Mouse (Mus musculus): Measurements from ENCODE around the gene Zfp518a. TPM values are rescaled to one million over a fixed set of nuclear protein-coding genes. Genes with fewer than 3 reads are reported as not detected.
A peak's percentile ranks its signal among the peaks of the same experiment; 100 is the strongest.

Zfp518a gene
- polyA plus RNA-seq, 1 experiment from 2014 or later = 10.3 TPM

DNA sequence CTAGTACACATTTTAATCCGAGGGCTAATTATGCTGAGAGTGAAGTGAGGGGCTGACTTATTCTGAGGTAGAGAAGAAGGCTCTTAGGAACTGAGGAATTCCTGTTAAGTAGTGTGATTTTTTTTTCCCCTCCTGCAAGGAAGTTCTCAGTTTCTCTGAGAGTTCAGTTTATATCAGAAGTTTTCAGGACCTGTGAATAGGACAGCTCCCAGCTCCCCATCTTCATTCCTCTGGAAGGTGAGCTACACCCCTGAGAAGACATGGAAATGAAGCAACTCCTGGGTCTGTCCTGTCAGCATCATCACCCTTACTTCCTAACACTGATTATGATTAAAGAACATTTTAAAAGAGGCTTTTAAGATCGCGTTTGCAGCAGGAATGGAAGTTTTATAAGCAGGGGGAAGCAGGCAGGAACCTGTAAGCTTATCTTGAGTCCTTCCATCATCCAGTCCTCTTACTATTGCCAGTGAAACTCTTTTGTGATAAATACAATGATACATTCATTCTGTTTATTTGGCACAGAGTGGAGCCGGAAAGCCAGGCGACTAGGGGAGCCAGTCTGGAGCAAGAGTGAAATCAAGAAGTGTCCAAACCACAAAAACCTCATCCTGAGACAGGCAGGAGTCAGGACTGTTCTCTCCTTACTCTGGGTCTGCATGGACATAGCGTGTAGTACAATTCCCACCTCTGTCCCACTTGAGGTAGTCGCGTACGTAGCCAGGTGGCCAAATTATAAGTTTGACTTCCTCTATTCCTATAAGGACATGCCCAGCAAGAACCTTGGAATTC, 37.3 kb downstream of the Zfp518a start:
- 64% methylated on average over 9 of the region's 9 CpGs for WGBS
- H3K27me3 ChIP-seq = no peaks in the 10 kb centered on the region
- H3K4me1 ChIP-seq = no peaks in the 10 kb centered on the region
- H3K4me2 ChIP-seq (replicated peaks) = no peak overlapping the region
- no peak overlapping the region for H3K27ac ChIP-seq (replicated peaks)
- H3K9ac ChIP-seq = no peak overlapping the region
- ATAC-seq (ENCODE audit: insufficient number of reproducible peaks, low FRiP score, low TSS enrichment, low read depth) = no peak
- no peaks in the 10 kb centered on the region for H3K9me3 ChIP-seq (replicated peaks)
- no peaks in the 10 kb centered on the region for H3K36me3 ChIP-seq
- H3K4me3 ChIP-seq (replicated peaks) = no peak overlapping the region

DNA sequence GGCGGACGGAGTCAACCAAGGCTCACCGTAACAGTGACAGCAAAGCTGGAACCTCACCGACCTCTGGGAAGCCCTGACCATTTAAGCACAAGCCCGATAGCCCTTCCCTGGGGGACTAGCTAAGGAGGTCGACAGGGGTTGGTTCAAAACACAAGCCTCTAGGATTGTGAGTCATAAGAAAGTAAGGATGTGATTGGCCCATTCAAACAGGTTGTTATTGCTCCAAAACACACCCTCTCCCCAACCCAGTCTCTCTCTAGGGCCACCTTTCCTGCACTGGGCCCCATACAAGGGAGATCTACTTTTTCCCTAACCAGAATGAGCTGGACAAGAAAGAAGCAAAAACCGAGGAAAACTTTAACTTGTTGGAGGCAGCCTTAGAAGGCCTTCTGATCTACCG, 40.9 kb downstream of the Zfp518a start:
- no peak overlapping the region for H3K4me2 ChIP-seq (replicated peaks)
- no peak overlapping the region for H3K4me3 ChIP-seq (replicated peaks)
- 42% methylated on average over 8 of the region's 8 CpGs for WGBS
- no peaks in the 10 kb centered on the region for H3K27me3 ChIP-seq
- no peaks in the 10 kb centered on the region for H3K9me3 ChIP-seq (replicated peaks)
- ATAC-seq (ENCODE audit: insufficient number of reproducible peaks, low FRiP score, low TSS enrichment, low read depth) = no peak
- H3K4me1 ChIP-seq = no peaks in the 10 kb centered on the region
- H3K9ac ChIP-seq = no peak overlapping the region
- H3K36me3 ChIP-seq = no peaks in the 10 kb centered on the region
- no peak overlapping the region for H3K27ac ChIP-seq (replicated peaks)

DNA sequence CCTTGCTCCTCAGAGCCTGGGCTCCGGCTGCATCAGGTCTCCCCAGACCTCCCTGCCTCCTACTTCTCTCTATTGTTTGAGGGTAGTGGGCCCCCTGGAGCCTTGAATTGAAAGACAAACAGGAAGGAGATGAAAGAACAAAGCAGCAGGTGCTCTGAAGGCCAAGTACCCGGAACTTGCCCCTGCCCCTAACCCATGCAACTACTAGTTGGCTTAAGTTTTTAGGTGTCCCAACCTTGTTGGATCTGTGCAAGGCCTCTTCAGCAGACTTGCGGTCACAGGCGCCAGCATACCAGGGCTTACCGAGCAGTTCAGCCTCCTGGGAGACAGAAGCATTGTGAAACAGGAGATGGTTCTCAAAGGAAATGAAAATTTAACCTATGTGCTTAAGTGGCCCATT, 41.5 kb downstream of the Zfp518a start:
- H3K27me3 ChIP-seq = no peaks in the 10 kb centered on the region
- H3K9me3 ChIP-seq (replicated peaks) = no peaks in the 10 kb centered on the region
- WGBS = 36% methylated on average over 5 of the region's 5 CpGs
- H3K36me3 ChIP-seq = no peaks in the 10 kb centered on the region
- no peak overlapping the region for H3K4me3 ChIP-seq (replicated peaks)
- H3K4me2 ChIP-seq (replicated peaks) = no peak overlapping the region
- no peak for ATAC-seq (ENCODE audit: insufficient number of reproducible peaks, low FRiP score, low TSS enrichment, low read depth)
- H3K4me1 ChIP-seq = no peaks in the 10 kb centered on the region
- no peak overlapping the region for H3K9ac ChIP-seq
- no peak overlapping the region for H3K27ac ChIP-seq (replicated peaks)

DNA sequence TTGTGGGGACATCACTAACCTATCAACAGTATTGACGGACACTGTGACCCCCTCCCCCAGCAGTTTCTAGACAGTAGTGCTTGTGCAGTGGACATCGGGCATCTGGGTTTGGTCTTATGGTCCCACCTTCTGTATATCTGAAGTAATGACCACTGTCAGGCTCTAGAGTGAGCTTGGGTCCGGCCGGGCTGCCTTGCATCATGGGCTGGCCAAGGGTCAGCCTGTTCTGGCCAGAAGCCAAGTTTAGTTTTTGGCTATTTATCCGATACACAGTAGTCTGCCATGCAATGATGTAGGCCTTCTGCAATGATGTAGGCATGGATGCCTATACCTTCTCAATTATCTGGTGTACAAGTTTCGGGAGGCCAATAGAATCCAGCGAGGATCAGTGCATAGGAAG, 49.0 kb downstream of the Zfp518a start:
- Histone ChIP-seq H3K36me3 (no peaks in the 10 kb centered on the region), H3K4me1 (no peaks in the 10 kb centered on the region), H3K27me3 (no peaks in the 10 kb centered on the region), H3K4me3 (replicated peaks) (no peak overlapping the region), H3K9me3 (replicated peaks) (no peaks in the 10 kb centered on the region), H3K4me2 (replicated peaks) (no peak overlapping the region), H3K27ac (replicated peaks) (no peak overlapping the region), H3K9ac (no peak overlapping the region)
- WGBS = 87% methylated on average over 7 of the region's 7 CpGs
- no peak for ATAC-seq (ENCODE audit: insufficient number of reproducible peaks, low FRiP score, low TSS enrichment, low read depth)

DNA sequence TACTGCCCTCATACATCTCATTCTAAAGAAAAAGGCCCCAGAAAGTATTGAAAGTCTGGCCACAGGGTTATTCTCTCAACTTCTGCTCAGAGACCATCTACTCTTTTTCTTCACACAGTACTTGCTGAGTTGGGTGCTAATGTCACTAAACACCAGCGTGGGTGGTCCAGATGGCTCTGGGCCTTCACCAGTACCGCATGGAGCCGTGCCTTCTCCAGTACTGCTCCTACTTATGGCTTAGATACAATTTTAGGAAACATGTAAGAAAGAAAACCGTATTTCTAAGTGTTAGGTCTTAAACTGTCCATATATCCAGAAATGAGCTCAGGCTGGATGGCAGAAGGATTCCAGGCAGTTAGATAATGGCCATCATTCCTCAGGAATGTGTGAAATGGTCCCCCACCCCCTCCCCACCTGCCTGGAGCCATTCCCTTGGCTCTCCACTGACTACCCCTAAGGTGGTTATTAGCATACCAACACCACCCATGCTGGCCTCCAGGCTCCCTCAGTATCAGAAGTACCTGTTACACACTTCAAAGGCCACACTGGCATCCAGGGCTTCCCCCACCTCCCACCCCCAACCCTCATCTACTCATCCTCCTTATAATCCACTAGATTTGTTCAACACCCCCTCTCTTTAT, 52.6 kb downstream of the Zfp518a start:
- H3K4me2 ChIP-seq (replicated peaks) = no peak overlapping the region

DNA sequence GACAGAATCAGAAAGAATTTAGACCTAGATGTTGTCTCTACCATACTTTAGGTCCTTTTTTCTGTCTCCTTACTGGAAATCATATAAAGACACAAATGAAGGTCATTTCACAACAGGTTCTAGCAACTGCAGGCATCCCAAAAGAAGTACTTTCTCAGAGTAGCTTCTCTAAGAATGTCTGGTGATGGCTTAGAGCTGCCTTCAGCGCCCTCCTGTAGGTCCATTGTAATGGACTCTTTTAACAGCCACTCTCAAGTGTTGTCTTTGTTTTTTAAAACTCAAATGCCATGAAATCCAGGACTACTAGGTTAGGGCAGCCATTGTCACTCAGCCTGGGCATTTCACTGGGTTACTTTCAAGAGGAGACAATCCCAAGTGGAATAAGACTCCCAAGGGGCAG, 64.5 kb downstream of the Zfp518a start:
- H3K36me3 ChIP-seq = no peaks in the 10 kb centered on the region

More for the DNA sequence above, 52.6 kb downstream of the Zfp518a start:
- H3K27ac ChIP-seq (replicated peaks) = no peak overlapping the region
- no peak overlapping the region for H3K4me3 ChIP-seq (replicated peaks)
- no peaks in the 10 kb centered on the region for H3K4me1 ChIP-seq
- no peak for ATAC-seq (ENCODE audit: insufficient number of reproducible peaks, low FRiP score, low TSS enrichment, low read depth)
- no peaks in the 10 kb centered on the region for H3K27me3 ChIP-seq
- no peak overlapping the region for H3K9ac ChIP-seq
- no peaks in the 10 kb centered on the region for H3K9me3 ChIP-seq (replicated peaks)
- 68% methylated on average over 4 of the region's 4 CpGs for WGBS
- no peaks in the 10 kb centered on the region for H3K36me3 ChIP-seq

DNA sequence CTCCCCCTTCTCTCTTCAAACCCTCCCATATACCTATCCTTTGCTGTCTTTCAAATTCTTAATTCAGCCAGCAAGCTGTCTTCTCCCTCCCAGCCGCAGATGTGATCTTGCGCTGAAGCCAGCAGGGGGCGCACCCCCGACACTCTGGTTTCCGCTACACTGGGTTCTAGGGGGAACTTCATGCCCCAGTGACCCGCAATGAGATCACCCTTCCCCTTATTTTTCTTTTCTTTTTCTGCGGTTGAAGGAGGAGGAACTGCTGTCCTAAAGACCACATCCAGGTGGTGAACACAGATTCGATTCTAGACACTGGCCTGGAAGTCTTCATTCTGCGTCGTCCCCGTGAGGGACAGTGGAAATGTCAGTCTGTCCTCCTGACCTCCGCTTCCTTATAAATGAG, 68.5 kb downstream of the Zfp518a start:
- H3K4me3 ChIP-seq (replicated peaks) = no peak overlapping the region
- H3K27ac ChIP-seq (replicated peaks) = no peak overlapping the region
- no peak overlapping the region for H3K9ac ChIP-seq
- H3K9me3 ChIP-seq (replicated peaks) = no peaks in the 10 kb centered on the region
- no peaks in the 10 kb centered on the region for H3K36me3 ChIP-seq
- no peaks in the 10 kb centered on the region for H3K27me3 ChIP-seq
- no peaks in the 10 kb centered on the region for H3K4me1 ChIP-seq
- no peak for ATAC-seq (ENCODE audit: insufficient number of reproducible peaks, low FRiP score, low TSS enrichment, low read depth)
- WGBS = 50% methylated on average over 12 of the region's 12 CpGs
- no peak overlapping the region for H3K4me2 ChIP-seq (replicated peaks)

More for the DNA sequence above, 64.5 kb downstream of the Zfp518a start:
- Histone ChIP-seq H3K9ac (no peak overlapping the region), H3K27ac (replicated peaks) (no peak overlapping the region), H3K4me1 (no peaks in the 10 kb centered on the region), H3K9me3 (replicated peaks) (no peaks in the 10 kb centered on the region), H3K27me3 (no peaks in the 10 kb centered on the region), H3K4me2 (replicated peaks) (no peak overlapping the region), H3K4me3 (replicated peaks) (no peak overlapping the region)
- no peak for ATAC-seq (ENCODE audit: insufficient number of reproducible peaks, low FRiP score, low TSS enrichment, low read depth)
- 21% methylated on average over 1 of the region's 1 CpGs for WGBS

DNA sequence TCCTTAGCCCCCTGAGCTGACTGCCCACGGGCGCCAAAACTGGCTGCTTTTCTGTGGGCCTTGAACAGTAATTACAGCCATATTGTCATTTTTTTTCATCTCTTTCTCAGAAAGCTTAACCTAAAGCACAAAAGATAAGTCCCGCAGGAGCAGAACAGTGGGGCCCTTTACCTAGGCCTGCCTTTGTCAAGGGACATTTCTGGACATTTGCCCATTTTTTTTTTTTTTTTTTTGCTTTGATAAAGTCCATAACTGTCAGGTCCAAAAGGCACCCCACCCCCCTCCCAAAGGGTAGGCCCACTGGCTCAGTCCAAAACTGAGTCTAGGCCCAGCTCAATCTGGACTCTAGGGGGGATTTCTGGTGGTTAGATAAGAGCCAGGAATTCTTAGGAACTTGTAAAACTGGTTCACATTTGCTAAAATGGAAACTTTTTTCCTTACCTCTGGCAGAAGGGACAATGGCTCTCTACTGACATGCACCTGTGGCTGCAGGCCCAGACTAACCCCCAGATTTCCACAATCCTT, 69.9 kb downstream of the Zfp518a start:
- no peaks in the 10 kb centered on the region for H3K36me3 ChIP-seq
- H3K27ac ChIP-seq (replicated peaks) = 0 out of 2 replicates have a peak overlapping the region, but pooled peaks have one; percentile 11
- 72% methylated on average over 3 of the region's 3 CpGs for WGBS
- H3K4me1 ChIP-seq = no peaks in the 10 kb centered on the region
- no peak for ATAC-seq (ENCODE audit: insufficient number of reproducible peaks, low FRiP score, low TSS enrichment, low read depth)
- H3K9me3 ChIP-seq (replicated peaks) = no peaks in the 10 kb centered on the region
- no peak overlapping the region for H3K9ac ChIP-seq
- no peak overlapping the region for H3K4me3 ChIP-seq (replicated peaks)
- H3K4me2 ChIP-seq (replicated peaks) = no peak overlapping the region
- H3K27me3 ChIP-seq = no peaks in the 10 kb centered on the region

DNA sequence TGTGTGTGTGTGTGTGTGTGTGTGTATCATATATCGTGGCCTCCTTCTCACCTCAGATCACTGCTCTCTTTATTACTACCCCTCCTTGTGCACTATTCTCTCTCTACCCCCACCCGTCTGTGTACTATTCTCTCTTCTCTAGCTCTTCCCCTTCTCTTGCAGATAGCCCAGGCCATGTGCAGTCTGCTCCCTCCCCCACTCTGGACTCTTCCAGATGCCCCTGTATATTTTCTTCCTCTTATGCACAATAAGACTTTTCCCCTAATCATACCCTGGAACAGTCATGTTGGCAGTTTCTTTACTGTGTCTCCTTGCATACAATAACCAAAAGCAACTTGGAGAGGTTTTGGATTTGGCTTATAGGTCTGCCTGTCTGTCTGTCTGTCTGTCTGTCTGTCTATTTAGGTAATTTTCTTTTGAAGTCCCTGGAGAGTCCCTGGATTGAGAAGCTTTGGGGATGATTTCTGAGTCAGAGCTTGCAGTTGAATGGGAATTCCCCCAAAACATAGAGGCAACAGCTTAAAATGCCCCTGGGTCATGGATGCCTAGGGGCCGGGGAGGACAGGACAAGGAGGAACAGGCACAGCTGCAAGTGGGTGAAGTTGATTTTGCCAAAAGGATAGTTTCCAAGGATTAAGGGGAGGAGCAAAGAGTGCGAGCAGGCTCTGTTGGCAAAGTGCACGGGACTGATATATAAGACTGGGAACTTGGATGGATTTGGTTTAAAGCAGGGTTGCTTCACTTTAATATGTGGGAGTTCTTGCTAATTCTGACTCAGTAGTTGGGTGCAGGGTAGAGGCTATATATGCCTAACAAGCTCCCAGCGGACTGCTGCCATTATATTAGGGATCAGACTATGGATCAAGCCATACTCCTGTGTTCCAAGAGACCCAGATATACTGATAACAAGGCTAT, 70.7 kb downstream of the Zfp518a start:
- H3K4me2 ChIP-seq (replicated peaks) = no peak overlapping the region
- no peak overlapping the region for H3K4me3 ChIP-seq (replicated peaks)
- H3K9ac ChIP-seq = no peak overlapping the region
- no peaks in the 10 kb centered on the region for H3K27me3 ChIP-seq
- H3K9me3 ChIP-seq (replicated peaks) = no peaks in the 10 kb centered on the region
- no peak for ATAC-seq (ENCODE audit: insufficient number of reproducible peaks, low FRiP score, low TSS enrichment, low read depth)
- WGBS = 64% methylated on average over 6 of the region's 6 CpGs
- H3K4me1 ChIP-seq = no peaks in the 10 kb centered on the region
- 0 out of 2 replicates have a peak overlapping the region, but pooled peaks have one; percentile 11 for H3K27ac ChIP-seq (replicated peaks)
- H3K36me3 ChIP-seq = no peaks in the 10 kb centered on the region

All from embryonic facial prominence, embryonic 15.5 days (tissue).